Mouse (Mus musculus): ENCODE results near the gene Zfp385b.

DNA sequence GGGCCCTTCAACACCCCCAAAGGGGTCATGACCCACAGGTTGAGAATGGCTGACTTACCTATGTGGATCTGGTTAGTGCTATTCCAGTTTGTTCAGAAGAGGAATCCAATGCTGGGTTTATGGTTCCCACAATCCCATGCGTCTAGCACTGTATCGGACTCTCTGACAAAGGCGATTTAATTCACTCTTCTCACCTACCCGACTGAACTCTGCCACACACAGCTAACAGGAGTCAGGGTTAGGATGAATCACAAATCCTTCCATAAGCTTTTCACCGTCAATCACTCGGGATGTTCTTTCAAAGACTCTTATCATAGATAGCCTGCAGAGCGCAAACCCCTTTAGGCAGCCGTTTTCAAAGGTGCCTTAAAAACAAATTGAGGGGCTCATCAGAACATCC lies 129.1 kb downstream of the Zfp385b start:
- TF ChIP-seq POLR2A (IDR thresholded peaks at IDR 0.05; ENCODE audit: low read depth, low read length): no peak
- no peak for TF ChIP-seq CTCF (IDR thresholded peaks at IDR 0.05; ENCODE audit: borderline replicate concordance, insufficient read depth, low read length)

Measured in embryonic fibroblast, embryonic 13.5 days (primary cell).